Mouse (Mus musculus) C2C12 (cell line): ENCODE data around the gene Zfp978.
"Not testable (repeated sequence)": the region's sequence is repeated elsewhere in the genome, so short reads cannot be mapped to it uniquely, and the experiment has no call there.

Experiments
- CTCF ChIP-seq: IDR thresholded peaks from one replicate; pipeline ENCODE4 v1.5.1; 2011; ENCODE audit not compliant: control insufficient read depth, insufficient read depth, insufficient read length
- MYOD1 ChIP-seq: IDR thresholded peaks from one replicate; pipeline ENCODE4 v1.6.1; 2011; ENCODE audit warnings: low read depth; ENCODE audit not compliant: control insufficient read depth, insufficient read length
- MYOG ChIP-seq: IDR thresholded peaks from one replicate; pipeline ENCODE4 v1.6.1; 2011; ENCODE audit not compliant: control insufficient read depth, insufficient read length; ENCODE audit errors: extremely low read depth
- USF1 ChIP-seq: IDR thresholded peaks from one replicate; pipeline ENCODE4 v1.6.1; 2011; ENCODE audit warnings: low read depth, mild to moderate bottlenecking, control low read depth, moderate library complexity

GRCm38 (mm10) chr4:147419756-147420590 is 58.9 kb downstream of the Zfp978 start:
- not testable (repeated sequence) for TF ChIP-seq CTCF, MYOG, MYOD1, USF1
